Mouse (Mus musculus) frontal cortex, postnatal 25 days (tissue): ENCODE data around the gene Tdrd7.

ENCODE experiments used
- DNase-seq, 2 experiments: peaks; one replicate each; pipeline ENCODE4 v3.0.0; 2022; ENCODE audit warnings: low spot score in 2 of 2

Tdrd7 gene

GRCm38 (mm10) chr4:45972448-45972854 is 7.3 kb downstream of the Tdrd7 start:
- DNase-seq: peak; percentile 27 to 39

DNA sequence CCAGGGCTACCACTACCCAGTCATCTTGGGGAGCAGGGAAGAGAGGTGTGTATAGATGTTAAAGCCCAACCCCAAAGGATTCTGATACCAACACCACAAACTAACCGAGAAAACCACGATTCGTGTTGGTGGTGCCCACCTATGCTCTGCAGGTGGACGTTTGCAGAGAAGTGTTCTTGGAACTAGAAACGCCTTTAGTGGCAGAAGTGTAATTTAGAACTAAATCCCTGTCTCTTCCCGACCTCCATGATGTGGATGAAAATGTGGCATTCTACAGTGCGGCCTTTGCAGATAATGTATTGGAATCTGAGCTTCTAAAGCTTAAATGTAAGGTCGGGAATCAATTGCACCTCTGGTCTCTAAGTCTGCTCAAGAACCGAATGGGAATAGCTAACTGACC is 7.8 kb downstream of the Tdrd7 start:
- DNase-seq: no peak

DNA sequence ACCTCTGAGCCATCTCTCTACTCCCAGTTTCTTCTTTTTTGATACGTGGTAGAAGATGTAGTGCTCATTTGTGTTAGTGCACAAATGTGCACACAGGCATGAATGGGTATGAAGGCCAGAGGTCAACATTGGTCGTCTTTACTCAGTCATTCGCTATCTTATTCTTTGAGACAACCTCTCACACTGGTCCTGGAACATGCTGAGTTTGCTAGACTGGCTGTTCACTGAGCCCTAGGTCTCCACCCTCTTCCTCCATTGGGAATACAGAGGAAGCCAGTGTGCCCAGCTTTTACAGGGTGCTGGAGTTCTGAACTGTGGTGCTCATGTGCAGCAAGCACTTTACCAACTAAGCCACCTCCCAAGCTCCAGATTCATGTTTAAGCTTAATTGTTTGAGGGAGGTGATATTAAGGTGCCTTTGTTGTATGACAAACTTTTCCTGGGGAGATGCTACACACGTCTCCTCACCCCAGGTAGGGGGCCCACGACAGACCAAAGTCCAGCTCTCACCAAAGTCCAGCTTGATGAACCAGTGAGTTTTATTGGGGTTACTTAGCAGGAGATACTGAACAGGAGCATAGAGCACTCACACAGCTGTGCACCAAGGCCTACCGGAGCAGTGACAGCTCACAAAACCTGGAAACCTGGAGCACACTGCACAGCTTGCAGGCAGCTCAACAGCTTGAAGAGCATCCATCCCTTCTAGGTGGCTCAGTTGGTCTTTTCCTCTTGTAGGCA is 12.0 kb downstream of the Tdrd7 start:
- no peak for DNase-seq

DNA sequence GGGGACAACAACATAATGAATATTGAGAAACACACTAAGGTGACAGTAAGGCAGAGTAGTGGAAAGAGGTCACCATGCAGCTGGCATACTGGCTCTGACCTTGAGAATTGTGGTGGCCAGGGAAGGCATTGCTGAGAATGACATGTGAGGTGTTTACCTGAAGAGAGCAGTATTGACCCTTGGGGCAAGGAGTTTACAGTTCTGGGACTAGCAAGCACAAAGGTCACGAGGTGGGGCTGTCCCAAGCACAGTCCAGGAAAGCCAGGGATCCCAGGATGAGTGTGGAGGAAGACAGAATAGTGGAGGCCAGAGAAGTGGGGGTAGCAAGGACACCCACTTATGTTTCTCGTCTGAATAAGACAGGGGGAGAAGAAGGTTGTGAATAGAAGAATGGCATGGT is 14.8 kb downstream of the Tdrd7 start:
- no peak for DNase-seq

DNA sequence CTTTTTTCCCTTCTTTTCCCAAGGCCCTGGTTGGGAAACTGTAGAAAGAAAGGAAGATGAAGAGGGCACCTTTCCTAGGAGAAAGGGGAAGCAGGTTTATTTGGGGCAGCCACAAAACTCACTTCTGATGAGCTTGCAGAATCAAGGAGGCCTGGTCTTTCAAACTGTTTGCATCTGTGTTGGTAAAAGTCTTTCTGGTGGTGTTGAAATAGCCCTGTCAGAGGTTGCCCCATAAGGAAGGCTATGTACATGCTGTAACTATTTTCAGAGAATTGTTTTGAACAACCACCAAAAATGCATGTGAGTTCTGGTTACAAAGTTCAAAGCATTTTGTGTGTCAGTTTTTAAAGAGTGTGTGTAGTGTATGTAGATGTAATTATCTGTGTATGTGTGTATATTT is 15.9 kb downstream of the Tdrd7 start:
- no peak for DNase-seq

- DNase-seq: no peak
Observed at GRCm38 (mm10) chr4:45990427-45991135, 25.4 kb downstream of the Tdrd7 start.

DNA sequence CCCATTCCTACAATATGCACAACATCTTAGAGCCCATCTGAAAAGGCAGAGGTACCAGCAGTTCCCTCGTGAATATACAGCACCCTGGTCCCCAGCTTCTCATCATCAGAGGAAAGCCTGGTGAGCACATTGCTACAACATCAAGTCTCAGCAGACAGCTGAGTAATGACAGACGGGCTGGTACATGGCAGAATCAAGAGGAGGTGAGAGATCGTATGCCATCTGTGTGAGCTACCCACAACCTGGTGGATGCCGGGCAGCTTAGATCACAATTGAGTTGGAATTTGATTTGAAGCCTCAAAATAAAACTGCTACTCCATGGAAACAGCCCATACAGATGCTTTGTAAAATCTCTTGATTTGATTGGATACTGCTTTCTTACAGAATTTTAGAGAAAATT is 33.4 kb downstream of the Tdrd7 start:
- DNase-seq: no peak

- no peak for DNase-seq
Observed at GRCm38 (mm10) chr4:46008142-46008793, 43.1 kb downstream of the Tdrd7 start.

DNA sequence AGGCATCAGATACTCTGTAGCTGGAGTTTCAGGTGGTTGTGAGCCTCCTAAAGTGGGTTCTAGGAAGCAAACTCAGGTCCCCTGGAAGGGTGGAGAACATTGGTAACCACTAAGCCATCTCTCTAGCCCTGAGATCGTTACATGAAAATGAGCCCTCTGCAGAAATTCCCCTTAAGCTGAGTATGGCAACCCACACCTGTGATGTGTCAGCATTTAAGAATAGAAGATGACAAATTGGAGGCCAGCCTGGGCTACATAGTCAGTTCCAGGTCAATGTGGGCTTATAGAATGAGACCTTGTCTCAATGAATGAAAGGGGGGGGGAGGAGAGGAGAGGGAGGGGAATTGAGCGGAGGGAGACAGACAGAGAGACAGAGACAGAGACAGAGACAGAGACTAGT is 46.6 kb downstream of the Tdrd7 start:
- DNase-seq: no peak

DNA sequence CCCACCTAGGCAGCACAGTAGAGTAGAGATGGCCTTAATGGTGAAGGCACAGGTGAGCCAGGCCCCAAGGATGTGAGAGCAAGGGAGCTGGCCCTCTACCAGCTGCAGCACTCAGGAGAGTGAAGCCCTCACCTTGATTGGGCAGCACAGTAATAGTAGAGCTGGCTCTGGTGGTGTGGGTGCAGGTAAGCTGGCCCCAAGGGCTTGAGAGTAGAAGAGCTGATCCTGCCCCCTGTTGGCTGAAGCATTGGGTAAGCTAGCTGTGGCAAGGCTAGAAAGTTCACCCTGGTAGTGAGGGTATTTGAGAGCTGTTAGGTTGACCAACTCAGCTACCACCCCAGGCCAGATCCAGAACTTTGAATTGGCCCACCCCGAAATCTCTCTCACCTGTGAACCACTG is 50.5 kb downstream of the Tdrd7 start:
- DNase-seq: no peak

GRCm38 (mm10) chr4:46023021-46023481 is 57.9 kb downstream of the Tdrd7 start:
- DNase-seq: no peak

- peak in 1 of 2 experiments; percentile 26 for DNase-seq
Observed at GRCm38 (mm10) chr4:46025893-46026292, 60.8 kb downstream of the Tdrd7 start.

DNA sequence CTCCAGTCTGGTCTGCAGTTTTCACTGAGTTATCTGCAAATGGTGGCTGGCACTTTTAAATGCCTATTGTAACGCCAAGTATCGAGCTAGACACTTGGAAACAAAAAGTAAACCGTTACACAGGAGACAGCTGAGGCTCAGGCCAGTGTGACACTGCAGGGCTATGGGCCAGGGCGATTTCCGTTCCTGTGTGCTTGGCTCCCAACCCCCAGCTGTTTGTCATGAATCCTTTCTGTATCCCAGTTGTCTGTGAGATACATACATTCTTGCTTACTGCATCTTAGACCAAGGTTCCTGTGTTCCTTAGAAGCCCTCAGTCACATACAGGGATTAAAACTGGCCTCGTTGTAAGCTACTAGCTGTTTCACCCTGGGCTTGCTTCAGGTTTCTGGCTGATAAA is 63.1 kb downstream of the Tdrd7 start:
- no peak for DNase-seq

- DNase-seq: no peak
Observed at GRCm38 (mm10) chr4:46028781-46029180, 63.6 kb downstream of the Tdrd7 start.

DNA sequence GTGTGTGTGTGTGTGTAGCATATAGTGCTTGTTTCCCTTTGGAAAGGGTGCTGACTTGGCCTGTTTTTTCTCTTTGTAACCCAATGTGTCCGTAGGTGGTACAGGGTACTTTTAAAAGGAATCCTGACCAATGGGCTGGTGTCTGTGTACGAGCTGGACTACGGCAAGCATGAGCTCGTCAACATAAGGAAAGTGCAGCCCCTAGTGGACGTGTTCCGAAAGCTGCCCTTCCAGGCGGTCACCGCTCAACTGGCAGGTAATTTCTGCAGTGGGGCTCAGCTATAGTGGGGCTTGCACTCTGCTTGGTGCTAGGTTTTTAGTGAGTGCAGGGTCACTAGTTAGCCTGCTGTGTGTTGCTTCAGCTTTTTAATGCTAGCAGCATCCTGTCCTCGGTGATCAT is 64.4 kb downstream of the Tdrd7 start:
- DNase-seq: no peak

DNA sequence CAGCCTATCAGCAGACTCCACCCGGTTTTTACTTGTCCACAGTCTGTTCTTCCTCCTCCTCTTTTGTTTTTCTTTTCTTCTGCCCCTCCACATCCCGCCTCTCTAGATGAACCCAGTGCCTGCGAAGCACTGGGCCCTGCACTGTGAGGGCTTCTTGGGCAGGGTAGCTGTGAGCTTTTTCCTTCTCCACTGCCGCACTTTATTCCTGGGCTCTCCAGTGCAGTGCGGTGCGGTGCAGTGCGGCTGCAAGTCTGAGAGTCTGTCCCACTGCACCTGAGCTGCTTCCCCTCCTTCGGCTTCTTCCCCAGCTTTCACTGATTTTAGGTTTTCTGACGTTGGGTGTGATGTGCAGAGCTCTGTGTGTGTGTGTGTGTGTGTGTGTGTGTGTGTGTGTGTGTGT is 67.3 kb downstream of the Tdrd7 start:
- no peak for DNase-seq

GRCm38 (mm10) chr4:46033197-46033596 is 68.1 kb downstream of the Tdrd7 start:
- no peak for DNase-seq

DNA sequence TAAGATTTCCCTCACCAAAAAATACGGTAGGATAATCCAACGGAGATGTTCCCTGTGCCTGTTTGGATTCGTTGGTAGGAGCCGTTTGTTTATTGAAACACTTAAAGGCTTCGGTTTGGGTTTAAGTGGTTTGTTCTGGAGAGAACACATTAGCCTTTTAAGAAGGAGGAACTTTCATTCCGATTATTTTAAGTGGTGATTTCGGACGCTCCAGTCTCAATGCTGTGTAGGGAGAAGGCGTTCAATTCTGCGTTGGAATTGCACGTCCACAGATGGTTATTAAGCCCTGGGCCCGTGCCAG is 73.4 kb downstream of the Tdrd7 start:
- DNase-seq: no peak

DNA sequence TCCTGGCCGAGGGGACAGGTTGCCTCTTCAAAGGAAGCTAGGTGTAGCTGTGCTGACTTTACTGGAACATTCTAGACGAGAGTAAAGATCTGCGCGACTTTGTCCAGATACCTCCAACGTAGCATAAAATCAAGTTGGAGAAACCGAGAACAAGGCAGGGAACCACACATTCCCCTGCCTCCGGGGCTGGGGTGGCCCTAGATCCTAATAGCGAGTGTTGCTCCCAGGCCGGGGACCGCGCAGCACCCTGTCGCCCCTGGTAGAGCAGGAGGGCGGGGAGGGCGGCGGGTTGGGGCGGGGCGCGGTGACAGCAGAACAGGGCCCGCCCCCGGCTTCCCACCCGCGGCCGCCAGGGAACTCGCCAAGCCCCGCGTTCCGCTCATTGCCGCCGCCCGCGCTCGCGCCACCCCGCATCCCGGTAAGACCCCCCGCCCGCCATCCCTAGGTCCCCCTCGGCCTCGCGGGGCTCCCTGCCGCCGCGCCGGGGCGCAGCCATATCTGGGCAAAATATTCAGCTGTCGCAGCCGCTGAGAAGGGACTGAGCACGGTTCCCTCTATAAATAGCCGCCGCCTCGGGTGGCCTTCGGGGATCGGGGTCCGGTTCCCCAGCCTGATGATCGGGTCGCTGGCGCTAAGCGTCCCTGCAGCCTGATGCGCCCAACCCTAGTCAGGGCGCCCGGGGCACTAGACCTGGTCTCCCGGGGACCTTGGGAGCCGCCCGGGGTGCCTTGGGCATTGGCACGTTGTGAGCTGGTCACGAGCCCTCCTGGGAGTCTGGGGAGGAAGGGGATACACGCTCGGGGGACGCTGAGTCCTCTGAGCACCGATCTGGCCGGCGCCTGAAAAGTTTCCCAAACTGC is 74.0 kb downstream of the Tdrd7 start, which contains the start of gene Tmod1:
Gene Tmod1, plus strand, starts transcription at position 44 of the 860 bp plus-strand sequence.
- peak; percentile 31 to 36 for DNase-seq

GRCm38 (mm10) chr4:46039899-46040298 is 74.8 kb downstream of the Tdrd7 start:
- DNase-seq: no peak

DNA sequence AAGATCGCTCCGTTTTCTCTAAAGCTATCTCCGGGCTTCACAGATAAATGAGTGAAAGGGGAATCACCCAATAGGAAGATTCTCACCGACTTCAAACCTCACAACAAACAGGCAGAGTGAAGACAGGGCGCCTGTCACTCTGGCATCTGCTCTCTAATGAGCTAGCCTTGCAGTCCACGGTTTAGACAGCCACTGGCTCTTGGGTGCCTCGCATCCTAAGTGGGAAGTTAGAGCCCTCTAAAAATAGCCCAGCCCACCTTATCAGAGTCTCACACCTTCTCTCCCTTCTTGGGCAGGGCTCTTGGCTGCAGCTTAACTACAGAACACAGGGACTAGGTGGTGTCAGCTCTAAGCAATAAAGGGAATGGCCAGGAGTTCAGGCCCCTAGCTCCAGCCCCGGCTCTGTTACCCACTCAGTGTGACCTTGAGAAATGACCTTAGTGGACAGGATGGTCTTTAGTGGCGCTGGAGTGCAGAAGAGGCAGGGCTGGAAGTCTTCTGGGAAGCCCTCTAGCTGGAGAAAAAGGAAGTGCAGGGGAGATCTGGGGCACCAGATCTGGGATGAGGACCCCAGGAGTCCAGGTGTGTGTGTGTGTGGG is 75.6 kb downstream of the Tdrd7 start:
- no peak for DNase-seq
